Mouse (Mus musculus) T-helper 1 cell (primary cell): Measurements from ENCODE around the gene D230025D16Rik.
"Not testable (repeated sequence)": the region's sequence is repeated elsewhere in the genome, so short reads cannot be mapped to it uniquely, and the experiment has no call there.

Experiments
- in situ Hi-C: fragments of 300-600 bp; cut with MboI, MseI; formaldehyde crosslinking; loops from one replicate; pipeline ENCODE4 v1.15.1; 2025; ENCODE audit warnings: high pct_unique_total_duplicates

Gene D230025D16Rik

GRCm38 (mm10) chr8:105290554-105291314, 65.8 kb downstream of the D230025D16Rik start:
- in situ Hi-C loops = no loop called here

GRCm38 (mm10) chr8:105291364-105291763, 66.4 kb downstream of the D230025D16Rik start:
- in situ Hi-C loops = not testable (repeated sequence)

- in situ Hi-C loops = not testable (repeated sequence)
Observed at GRCm38 (mm10) chr8:105291802-105292201, 66.9 kb downstream of the D230025D16Rik start.

GRCm38 (mm10) chr8:105292471-105292870, 67.5 kb downstream of the D230025D16Rik start:
- in situ Hi-C loops = no loop called here

- in situ Hi-C loops = no loop called here
Observed at GRCm38 (mm10) chr8:105293405-105293804, 68.5 kb downstream of the D230025D16Rik start.

- in situ Hi-C loops = no loop called here
Observed at GRCm38 (mm10) chr8:105294776-105295175, 69.8 kb downstream of the D230025D16Rik start.

GRCm38 (mm10) chr8:105295256-105295655, 70.3 kb downstream of the D230025D16Rik start:
- in situ Hi-C loops = no loop called here

- in situ Hi-C loops = no loop called here
Observed at GRCm38 (mm10) chr8:105295895-105296573, 71.1 kb downstream of the D230025D16Rik start, which contains the start of gene Exoc3l. Gene Exoc3l, minus strand, starts transcription at chr8:105296101.

- in situ Hi-C loops = no loop called here
Observed at GRCm38 (mm10) chr8:105297511-105298192, 72.7 kb downstream of the D230025D16Rik start, which contains the start of gene E2f4. Gene E2f4, plus strand, starts transcription at chr8:105297663.

GRCm38 (mm10) chr8:105298351-105299252, 73.7 kb downstream of the D230025D16Rik start:
- in situ Hi-C loops = no loop called here

- in situ Hi-C loops = no loop called here
Observed at GRCm38 (mm10) chr8:105299962-105300361, 75.0 kb downstream of the D230025D16Rik start.
